Mouse (Mus musculus) ovary, postnatal 14 days (tissue): Measurements from ENCODE around the gene Psmb6.
"Not testable (repeated sequence)": the region's sequence is repeated elsewhere in the genome, so short reads cannot be mapped to it uniquely, and the experiment has no call there.

Experiments used
- DNase-seq: peaks from one replicate; pipeline ENCODE4 v3.0.0; 2022; ENCODE audit warnings: low spot score

The Psmb6 gene

DNA sequence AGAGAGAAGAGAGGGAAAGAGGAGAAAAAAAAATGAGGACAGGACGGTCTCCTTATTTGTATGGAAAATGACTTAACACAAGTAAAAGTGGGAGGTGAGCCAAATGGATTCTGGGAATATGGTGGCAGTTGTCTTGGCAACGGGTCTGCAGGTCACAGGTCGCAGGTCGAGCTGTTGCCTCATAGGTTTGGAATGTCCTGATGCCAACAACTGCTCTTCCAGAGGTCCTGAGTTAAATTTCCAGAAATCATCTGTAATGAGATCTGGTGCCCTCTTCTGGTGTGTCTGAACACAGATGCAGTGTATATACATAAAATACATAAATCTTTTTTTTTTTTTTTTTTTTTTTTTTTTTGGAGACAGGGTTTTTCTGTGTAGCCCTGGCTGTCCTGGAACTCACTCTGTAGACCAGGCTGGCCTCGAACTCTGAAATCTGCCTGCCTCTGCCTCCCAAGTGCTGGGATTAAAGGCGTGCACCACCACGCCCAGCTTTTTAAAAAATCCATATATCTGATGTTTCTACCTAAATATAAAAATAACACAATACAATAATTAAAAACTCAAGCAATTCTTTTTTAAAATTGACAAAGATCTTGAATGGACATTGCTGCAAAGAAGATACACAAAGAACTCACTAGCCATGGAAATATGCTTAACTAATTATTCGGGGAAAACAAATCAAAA is 1.7 kb upstream of the Psmb6 start:
- not testable (repeated sequence) for DNase-seq

DNA sequence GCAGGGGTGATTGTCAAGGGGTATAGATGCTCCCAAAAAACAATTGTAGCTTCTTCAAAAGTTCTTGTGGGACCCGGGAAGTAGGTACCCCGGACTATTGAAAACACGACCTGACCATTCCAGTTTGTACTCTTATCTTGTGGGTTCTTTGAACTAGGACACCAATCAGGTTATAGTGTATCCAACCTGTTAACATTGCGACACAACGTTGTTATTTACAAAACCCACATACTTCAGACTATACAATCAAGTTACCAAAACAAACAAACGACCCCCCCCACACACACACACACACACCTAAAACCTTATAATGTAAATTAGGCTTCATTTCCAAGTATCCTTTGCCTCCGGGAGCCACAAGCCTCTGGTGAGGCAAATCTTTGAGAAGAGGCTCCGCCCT is 385 bp upstream of the Psmb6 start:
- DNase-seq, result no peak

DNA sequence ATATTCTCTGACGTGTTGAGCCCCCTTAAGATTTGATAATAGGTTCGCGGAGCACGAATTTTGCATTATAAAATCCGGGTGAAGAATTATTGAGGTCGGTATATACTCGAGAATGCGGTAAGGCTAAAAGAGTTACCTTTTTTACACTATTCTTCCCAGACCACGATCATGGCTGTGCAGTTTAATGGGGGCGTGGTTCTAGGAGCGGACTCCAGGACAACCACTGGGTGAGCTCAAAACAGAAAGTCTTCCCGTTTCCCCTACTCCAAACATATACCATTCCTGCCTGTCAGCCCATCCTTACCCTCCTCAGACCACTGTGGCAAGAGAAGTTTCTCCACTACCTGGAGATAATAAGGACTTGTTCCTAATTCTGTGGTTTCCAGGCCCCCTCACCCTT is 559 bp downstream of the Psmb6 start:
- no peak for DNase-seq

DNA sequence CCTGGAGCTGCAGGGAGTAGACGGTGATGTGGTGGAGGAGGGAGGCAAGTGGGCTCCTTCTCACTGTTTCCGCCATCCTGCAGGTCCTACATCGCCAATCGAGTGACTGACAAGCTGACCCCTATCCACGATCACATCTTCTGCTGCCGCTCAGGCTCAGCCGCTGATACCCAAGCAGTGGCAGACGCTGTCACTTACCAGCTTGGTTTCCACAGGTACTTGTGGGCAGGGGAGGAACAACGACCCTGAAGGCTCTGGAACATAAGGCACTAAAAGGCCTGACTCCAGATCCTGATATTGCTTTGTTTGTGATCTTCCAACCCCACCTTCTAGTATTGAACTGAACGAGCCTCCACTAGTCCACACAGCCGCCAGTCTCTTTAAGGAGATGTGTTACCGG is 1.0 kb downstream of the Psmb6 start:
- DNase-seq, result no peak

DNA sequence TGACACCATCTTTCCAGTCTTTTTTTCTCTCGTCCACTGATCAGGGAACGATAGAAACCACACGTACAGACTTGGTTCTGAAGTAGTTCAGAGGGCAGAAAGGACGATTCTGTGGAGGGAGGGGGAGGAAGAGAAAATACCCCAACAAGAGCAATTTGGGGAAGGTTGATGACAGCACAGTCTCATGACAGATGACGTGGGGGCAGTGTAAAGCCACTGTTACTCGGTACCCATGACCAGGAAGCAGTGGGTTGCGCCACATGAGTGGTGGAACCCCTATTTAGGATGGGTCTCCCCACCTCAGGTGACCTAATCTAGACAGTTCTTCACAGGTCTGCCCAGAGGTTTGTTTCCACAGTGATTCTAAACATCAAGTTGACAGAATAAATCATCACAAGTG is 3.4 kb downstream of the Psmb6 start:
- DNase-seq, result no peak

DNA sequence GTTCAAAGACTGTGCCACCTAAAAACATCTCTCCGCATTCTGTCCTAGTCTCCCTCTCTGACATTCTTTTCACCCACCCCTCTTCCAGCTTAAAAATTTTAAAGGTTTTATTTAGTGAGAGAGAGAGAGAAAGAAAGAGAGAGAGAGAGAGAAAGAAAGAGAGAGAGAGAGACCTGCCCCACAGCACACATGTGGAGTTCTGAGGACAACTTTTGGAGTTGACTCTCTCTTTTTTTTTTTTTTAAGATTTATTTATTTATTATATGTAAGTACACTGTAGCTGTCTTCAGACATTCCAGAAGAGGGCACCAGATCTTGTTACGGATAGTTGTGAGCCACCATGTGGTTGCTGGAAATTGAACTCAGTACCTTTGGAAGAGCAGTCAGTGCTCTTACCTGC is 5.9 kb downstream of the Psmb6 start:
- not testable (repeated sequence) for DNase-seq

DNA sequence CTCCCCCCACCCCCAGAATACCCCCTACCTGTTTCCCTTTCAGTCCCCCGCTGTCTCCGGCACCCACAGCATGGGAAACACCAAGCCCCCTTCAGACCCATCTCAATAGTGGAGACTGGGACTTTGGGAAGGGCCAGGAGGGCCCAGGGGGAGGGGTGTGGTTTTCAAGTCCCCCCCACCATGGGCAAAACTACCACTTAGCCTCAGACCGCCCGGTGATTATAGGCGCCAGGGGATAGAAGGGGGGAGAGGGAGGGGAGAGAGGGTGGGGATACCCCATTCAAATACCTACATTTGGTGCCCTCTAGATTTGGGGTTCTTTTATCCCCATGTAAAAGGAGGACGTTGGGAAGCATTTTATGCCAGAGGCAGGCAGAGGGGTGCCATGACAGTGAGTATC is 7.7 kb downstream of the Psmb6 start, which contains the start of gene Gm40193:
Gene Gm40193, minus strand, starts transcription at position 101 of the 400 bp plus-strand sequence.
- no peak for DNase-seq

DNA sequence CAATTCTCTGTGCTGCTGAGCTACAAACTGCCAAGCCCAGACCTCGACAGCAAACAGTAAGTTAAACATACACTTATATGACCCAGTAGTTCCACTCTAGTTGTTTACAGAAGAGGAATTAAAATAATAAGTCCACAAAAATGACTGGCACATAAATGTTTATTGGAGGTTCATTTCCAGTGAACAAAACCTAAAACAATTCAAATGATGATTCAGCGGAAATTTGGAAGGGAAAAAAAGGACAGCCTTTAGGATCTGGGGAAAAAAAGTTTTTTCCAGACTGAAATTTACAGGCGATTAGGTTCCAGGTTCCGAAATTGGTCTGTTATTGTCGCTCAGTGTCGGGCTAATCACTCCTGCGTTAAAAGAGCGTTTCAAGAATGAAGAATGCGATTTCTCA is 14.3 kb downstream of the Psmb6 start:
- no peak for DNase-seq

DNA sequence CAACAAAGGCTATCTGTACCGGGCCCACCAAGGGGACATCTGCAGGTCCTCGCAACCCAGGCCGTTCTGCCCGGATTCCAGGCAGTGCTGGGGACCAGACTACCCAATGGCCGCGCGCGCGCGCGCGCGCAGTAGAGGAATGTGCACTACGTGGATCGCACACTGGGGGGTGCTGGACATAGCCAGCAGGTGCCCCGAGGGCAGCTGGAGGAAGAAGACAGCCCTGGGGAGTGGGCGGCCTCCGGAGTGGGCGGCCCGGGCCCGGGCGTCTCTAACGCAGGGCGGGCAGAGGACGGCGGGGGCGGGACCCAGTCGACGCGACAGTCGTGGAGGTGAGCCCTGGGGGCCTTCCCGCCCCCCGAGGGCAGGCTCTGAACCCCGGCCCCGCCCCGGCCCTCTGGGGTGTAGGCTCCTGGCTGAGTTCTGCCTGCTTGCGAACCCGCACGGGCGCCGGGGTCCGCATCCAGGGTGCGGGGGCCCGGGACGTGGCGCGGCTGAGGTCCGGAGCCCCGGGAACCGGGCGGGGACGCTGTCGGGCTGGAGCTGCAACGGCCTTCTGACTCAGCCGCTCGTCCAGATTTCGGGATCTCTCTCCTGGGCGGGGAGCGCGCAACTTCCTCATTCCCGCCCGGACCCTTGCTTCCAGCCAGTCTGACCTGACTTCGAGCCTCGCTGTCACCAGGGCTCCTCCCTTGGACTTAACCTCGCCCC is 14.9 kb downstream of the Psmb6 start, which contains the start of gene Pld2:
Gene Pld2, plus strand, starts transcription at position 188 of the 711 bp plus-strand sequence.
- DNase-seq, result peak; percentile 79

DNA sequence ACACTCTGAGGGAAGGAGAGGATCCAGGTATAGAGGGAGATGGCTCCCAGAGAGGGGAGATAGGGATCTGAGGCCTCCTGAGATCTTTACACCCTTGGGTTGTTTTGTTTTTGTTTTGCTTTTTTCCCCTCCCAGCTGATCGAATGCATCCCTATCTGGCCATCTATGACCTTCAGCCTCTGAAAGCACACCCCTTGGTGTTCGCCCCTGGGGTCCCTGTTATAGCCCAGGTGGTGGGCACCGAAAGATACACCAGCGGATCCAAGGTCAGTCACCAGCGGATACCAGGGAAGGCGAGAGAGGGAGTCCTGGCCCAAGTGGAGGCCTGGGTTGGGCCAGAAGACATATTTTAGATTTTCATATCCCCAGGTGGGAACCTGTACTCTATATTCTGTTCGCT is 15.8 kb downstream of the Psmb6 start:
- DNase-seq, result no peak

DNA sequence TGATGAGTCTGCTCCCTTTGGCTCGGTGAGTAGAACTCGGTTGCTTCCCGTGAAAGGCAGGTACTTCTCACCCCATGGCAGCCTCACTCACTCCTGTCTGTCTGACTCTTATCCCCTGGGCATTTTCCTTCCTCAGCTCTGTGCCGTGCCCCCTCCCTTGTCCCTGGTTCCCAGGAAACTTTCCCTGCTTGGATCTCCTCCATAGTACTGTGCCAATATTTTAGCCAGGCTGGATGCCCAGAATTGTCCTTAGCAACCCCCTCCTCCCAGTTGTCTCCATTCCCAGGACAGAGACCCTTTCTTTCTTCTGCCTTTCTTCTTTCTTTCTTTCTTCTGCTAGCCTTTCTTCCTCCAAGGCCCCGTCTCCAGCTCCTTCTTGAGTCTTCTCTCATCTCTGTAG is 16.2 kb downstream of the Psmb6 start:
- DNase-seq, result no peak

DNA sequence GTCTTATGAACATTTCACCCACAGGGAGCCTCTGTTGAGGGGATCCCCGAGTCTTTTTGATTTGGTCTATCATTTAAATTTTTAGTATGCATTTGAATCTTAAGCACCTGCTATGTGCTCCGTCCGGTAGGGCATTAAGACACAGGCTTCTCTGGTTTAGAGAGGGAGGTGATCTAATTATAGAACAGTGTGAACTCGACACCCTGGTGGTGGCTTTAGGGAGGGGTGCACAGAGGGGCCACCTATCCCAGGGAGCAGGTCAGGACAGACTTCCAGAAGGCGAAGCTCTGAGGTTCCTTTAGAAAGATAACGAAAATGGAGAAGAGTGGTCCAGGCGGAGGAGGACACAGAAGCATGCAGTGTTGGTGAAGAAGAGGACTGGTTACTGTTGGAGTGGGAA is 19.3 kb downstream of the Psmb6 start:
- DNase-seq, result no peak

DNA sequence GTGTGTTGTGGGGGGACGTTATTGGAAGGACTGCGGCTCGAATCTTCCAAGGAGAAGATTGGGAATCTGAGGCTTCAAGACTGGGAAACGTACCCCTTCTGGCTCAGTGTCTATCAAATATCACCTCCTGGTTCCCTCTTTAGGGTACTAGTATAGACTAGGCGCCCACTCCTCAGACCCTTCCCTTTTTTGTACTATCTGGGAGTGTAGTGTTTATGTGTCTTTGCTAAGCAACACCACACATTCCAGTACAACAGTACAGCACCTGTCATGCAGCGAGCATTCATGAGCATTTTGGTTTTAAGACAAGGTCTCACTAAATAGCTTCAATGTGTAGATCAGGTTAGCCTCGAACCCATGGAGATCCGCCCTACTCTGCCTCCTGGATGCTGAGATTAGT is 26.4 kb downstream of the Psmb6 start:
- DNase-seq, result no peak

DNA sequence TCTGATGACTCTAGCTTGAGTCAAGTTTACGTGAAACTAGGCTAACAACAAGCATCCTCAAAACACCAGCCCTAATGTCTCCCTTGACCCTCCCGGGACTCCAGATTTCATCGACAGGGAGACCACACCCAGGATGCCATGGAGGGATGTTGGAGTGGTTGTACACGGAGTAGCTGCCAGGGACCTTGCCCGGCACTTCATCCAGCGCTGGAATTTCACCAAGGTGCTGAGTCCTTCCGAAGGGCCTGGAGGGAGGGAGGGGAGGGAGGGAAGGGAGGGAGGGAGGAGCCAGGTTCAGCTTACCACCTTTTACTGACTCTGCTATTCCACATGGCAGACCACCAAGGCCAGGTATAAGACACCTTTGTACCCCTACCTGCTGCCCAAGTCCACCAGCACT is 28.8 kb downstream of the Psmb6 start:
- no peak for DNase-seq

DNA sequence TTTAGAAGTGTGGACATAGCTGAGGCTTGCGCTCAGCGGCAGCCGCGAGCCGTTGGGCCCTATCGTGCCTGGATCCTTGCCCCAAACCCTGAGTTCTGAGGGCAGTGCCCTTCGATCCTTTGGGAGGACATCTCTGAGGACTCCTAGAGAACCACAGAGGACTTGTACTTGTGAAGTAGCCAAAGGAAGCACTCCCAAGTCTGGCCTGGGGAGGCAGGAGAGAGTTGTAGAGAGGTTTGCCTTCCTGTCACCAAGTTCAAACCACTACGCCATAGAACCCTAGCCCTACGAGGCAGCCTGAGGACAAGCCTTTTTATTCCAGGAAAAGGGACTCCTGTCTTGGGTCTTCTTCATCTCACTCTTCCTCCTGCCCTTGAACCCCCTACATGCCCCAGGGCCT is 32.4 kb downstream of the Psmb6 start:
- no peak for DNase-seq

DNA sequence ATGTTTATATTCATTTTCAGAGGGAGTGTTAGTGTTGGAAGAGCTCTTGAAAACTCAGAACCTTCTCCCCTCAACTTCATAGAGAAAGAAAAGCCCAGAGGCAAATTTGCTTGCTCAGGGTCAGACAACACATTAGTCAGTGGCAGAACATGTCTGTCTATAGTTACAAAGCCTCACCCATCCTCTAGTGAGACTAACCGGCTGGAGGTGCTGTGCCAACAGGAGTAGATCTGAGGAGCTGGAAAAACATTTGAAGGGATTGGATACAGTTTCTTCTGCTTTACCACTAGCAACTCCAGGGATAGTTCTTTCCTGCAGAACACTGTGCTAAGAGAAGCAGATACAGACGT is 36.7 kb downstream of the Psmb6 start:
- DNase-seq, result no peak

DNA sequence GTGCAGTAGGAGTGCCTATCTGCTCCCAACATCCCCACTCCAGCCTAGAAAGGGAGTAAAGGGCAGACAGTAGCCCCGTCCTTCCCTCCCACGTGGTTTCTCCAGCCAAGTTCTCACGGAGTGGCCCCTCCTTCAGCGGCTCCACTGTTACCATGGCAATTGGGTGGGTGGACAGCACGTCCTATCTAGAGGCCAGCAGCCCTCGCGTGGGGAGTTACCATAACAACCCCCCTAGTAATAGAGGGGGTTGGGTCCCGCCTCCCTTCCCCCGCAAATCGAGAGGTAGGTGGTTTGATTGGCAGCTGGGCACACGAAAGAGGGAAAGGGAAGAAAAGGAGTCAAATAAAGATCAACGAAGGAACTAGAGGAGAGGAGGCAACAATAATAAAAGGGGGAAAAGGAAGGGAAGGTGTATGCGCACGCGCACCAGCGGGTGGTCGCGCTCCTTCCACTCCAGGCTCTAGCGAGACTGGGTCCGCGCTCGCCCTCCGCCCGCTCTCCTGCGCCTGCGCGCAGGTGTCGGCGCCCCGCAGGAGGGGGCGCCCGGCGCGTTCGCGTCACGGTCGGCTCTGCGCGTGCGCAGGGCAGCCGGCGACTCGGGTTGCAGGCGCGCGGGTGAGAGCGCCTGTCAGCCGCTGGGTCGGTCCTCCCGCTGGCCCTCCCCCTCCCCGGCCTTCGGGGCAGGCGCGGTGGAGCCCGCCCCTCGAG is 37.3 kb downstream of the Psmb6 start, which contains the start of gene Mink1:
Gene Mink1, plus strand, starts transcription at position 595 of the 708 bp plus-strand sequence.
- peak; percentile 82 for DNase-seq

DNA sequence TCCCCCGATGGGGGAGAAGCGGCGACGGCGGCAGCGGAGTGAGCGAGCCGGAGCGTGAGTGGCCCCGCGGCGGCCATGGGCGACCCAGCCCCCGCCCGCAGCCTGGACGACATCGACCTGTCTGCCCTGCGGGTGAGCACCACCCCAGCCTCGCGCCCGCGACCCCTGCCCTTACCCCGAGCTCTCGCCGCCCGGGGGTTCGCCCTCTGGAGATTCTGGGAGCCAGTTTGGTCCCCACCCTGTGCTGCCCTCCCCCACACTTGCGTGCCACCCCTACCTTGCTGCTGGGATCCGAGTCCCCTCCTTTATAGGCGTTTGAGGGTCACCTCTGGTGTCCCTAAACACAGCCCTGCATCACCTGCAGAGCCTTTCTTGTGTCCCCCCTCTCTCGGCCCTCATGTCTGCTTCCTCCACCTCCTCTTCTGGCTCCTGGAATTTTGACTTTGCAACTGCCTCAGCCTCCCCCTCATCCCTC is 37.9 kb downstream of the Psmb6 start:
- DNase-seq, result no peak

DNA sequence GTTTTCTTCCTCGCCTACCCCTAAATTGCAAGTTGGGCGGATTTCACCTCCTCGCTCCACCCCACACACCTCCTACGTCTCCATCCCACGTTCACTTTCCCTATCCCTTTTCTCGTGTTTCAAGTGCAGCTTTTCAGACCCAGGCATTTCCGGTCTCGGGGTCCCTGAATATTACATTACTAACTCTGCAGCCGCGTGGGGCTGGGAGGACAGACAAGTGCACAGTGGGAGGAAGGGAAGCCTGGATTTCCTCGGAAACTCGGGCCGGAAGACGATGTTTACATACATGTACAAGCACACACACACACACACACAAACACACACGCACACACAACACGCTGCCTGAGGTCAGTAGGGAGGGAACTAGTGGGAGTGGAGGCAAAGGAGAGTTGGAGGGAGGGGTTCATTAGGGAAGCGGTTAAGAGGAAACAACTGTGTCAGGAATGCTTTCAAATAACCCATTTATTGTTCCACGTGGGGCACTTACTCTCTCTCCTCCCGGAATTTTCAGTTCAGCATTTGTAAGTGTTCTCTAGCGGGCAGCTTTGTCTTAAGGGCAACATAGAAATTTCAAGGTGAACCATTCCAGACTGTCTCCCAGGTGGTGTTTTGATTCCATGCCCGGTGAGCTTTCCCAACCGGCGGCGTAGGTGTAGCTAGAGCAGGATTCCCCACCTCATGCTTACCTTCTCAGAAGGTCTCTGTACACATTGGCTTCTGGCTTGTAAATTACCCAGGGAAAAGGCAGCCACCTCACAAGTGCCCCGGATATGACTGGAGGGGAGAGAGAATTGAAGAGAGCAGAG is 38.5 kb downstream of the Psmb6 start:
- DNase-seq, result no peak

DNA sequence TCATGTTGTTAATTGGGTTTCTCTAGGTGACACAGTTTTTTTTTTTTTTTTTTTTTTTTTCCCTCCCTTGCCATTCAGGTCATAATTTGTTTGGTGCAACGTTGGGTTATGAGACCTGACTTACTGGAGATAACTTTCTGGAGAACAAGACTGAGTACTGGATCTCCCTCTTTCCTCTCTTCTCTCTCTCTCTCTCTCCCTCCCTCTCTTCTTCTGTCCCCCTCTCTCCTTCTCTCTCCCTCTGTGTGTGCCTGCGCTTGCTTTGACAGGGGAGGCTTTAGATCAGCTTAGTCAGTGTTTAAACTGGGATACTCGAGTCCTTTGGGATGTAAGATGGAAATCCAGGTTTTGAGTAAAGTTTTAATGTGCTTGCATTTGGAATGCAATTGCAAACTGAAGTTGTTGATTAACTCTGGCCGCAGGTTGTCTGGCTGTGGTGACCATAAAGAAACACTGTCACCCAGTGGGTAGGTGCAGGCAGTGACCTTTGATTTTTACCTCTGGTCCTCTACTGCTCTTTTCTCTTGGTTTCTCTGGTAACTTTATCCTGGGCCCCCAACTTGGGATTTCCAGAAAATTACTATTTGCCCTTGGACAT is 39.2 kb downstream of the Psmb6 start:
- DNase-seq, result no peak

DNA sequence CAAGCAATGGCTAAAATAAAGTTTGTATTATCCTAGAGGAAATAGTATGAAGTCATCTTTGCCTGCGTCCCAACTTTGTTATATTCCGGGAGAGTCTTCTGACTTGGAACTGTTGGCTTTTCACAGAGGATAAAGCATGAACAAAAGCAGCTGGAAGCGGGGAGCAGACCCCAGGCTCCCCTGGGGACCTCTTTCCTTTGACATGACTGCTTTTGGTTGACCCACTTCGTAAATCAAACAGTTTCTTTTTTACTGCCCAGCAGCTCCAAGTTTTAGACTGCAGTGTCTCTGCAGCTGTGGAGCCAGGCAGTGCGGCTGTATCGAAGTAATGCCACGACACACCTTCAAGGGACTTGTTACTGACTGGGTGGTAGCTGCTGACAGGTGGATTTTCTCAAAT is 41.4 kb downstream of the Psmb6 start:
- no peak for DNase-seq

DNA sequence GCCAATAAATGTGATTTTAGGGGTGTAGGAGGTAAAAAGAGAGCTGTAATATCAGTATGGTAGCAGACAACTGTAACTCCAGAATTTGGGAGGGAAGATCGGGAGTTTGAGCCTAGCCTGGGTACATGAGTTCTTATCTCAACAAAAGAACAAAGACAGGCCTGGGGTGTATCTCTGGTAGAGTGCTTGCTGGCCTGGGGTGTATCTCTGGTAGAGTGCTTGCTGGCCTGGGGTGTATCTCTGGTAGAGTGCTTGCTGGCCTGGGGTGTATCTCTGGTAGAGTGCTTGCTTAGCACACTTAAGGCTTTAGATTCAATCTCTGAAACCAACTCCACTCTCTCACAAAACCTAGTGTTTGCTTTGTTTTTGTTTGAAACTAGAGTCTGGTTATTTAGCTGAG is 45.4 kb downstream of the Psmb6 start:
- not testable (repeated sequence) for DNase-seq
